Mouse (Mus musculus) testis, adult 2 months (tissue): Measurements from ENCODE around the gene Hist1h4b.

Experiments
- CTCF ChIP-seq: fragments of 200-500 bp; IDR thresholded peaks from 2 replicates; pipeline ENCODE4 v1.5.1; 2012; ENCODE audit warnings: low read depth, mild to moderate bottlenecking, inconsistent platforms, low read length, moderate library complexity; ENCODE audit not compliant: control insufficient read depth, insufficient read depth, insufficient replicate concordance
- POLR2A ChIP-seq: fragments of 200-500 bp; IDR thresholded peaks from 2 replicates; pipeline ENCODE4 v1.6.1; 2012; ENCODE audit warnings: low read depth, mild to moderate bottlenecking, inconsistent platforms, low read length, moderate library complexity; ENCODE audit not compliant: control insufficient read depth

DNA sequence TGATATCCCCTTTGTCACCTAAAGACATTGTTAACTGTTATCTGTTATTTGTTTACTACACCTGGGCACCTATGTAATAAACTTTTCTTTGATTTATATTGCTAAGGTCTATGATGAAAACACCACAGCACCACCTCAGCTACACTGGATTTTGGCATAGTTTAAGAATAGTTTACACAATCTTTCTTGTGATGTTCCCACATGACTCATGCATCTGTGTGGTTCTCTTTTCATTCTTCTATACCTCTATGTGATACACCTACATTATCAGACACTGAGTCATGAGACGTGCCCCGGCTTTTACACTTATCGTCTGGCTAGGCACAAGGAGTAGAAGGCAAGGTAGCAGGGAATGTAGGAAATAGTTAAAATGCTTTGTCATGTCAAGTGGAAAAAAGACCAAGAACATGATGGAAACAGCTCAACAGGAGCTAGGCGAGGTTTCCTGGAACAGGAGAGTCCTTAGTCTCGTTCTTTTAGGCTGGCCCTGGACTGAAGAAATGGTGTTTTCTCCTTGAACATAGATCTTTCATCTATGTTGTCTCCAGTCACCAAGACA, 7.2 kb upstream of the Hist1h4b start:
- TF ChIP-seq CTCF: no peak
- TF ChIP-seq POLR2A: no peak
